Mouse (Mus musculus): Measurements from ENCODE around the gene Ceacam18. TPM values are rescaled to one million over a fixed set of nuclear protein-coding genes. Genes with fewer than 3 reads are reported as not detected.
"Not testable (repeated sequence)": the region's sequence is repeated elsewhere in the genome, so short reads cannot be mapped to it uniquely, and the experiment has no call there.

Gene Ceacam18
- total RNA-seq, 2 experiments from 2014 or later, result not detected

DNA sequence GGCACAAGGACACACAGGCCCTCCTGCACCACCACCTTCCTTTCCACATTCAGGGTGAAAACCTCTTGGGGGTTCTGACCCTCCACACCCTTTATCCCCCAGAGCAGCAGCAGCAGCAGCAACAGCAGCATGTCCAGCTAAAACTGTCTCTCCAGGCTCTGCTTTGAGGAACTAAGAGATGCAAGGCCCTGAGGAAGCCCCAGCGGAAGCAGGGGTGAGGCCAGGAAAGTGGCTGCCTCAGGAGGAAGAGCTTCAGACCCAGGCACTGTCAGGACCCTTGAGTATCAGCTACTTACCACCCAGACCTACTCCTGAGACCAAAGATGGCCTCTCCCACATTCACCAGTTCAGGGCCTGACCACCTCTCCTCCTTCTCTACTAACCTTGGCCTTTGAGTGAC lies 25.5 kb downstream of the Ceacam18 start, which contains the start of gene Siglece:
Gene Siglece (minus strand): TSS at position 160 of the 400 bp plus-strand sequence.
- no peak for DNase-seq (ENCODE audit: low spot score in 2 of 2)
- intact Hi-C loops (cut with DNase I), result no loop called here

DNA sequence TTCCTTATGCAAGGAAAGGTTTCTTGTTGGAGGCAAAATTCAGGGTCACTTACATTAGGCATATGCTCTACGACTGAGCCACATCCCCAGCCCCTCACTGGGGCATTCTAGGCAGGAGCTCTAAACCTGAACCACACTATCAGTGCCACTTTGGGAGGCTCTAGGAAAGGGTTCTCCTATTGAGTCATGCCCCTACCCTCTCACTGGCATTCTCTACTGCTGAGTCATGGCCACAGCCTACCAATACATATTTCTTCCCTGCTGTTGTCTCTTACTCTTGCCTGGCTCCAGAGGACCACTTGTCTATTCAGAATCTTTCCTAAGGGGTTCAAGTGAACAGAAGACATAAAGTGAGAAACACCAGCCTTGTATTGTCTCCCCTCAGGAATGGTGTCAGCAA lies 28.3 kb downstream of the Ceacam18 start:
- intact Hi-C loops (cut with DNase I), result no loop called here
- DNase-seq (ENCODE audit: low spot score in 2 of 2), result no peak

DNA sequence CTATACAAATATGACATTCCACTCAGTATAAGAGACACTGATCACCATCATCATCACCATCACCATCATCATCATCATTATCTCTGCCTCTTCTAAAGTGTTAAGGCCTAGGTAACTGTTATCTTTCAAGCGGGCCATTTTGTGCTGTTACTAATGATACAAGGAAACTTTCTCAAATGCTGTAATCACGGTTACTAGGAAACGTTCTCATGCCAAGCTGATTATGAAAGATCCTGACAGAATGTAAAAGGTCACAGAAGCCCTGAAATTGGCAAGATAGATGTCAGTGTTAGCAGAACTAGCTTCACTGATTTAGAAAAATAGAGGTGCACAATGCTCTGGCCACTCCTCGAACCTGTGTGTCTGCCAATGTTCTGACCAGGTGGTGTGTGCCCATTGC lies 32.7 kb downstream of the Ceacam18 start:
- intact Hi-C loops (cut with DNase I); DNase-seq (ENCODE audit: low spot score in 2 of 2): not testable (repeated sequence)

DNA sequence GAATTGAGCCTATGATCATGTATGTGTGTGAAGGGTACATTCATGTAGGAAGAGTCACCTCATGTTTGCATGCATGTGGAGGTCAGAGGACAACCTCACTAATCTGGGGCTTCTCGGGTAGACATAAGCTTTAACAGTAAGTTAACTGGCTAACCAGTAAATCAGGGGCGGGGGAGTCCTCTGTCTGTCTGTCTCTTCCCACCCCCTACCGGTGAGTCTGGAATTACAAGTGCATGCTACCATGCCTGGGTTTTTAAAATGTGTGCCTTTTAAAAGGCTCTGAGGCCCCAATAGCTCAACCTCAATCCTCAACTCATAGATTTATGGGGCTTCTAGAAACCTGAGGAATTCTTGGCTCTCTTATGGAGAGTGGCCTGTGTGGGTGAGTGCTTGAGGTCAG lies 34.1 kb downstream of the Ceacam18 start:
- no peak for DNase-seq (ENCODE audit: low spot score in 2 of 2)
- intact Hi-C loops (cut with DNase I), result no loop called here

DNA sequence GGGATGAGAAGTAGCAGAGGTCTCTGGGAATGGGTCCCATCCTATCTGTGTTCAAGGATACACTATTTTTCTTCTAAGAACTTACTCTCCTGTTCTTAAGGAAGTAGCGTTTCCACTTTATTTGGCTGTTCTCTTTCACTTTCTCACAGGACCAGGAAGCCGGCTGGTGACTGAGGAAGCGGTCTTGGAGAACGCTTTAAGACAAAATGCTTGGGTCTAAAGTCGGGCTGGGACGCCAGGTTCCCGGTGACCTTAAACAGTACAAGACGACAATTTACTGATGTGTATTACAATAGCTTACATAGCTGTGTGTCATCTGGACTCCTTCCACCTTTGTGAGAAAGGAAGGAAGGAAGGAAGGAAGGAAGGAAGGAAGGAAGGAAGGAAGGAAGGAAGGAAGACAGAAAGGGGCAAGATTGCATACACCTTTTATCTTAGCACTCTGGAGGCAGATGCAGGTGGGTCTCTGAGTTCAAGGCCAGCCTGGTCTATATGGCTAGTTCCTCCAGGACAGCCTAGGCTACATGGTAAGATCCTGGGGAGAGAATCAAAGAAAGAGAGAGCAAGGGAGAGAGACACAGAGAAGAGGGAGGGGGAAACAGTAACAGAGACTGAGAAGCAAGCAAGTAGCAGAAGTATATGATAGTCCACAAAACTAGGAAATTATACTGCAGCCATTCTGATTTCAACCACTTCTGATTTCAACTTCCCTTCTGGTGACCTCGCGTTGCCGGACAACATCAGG lies 36.7 kb downstream of the Ceacam18 start:
- intact Hi-C loops (cut with DNase I), result loop anchor here (1.0 to 10.0 kb wide), 4 partner anchors 64 to 574 kb away; partner anchors contain the start of genes 1700028J19Rik, 2410002F23Rik, Zfp715 and Zfp719
- no peak for DNase-seq (ENCODE audit: low spot score in 2 of 2)

DNA sequence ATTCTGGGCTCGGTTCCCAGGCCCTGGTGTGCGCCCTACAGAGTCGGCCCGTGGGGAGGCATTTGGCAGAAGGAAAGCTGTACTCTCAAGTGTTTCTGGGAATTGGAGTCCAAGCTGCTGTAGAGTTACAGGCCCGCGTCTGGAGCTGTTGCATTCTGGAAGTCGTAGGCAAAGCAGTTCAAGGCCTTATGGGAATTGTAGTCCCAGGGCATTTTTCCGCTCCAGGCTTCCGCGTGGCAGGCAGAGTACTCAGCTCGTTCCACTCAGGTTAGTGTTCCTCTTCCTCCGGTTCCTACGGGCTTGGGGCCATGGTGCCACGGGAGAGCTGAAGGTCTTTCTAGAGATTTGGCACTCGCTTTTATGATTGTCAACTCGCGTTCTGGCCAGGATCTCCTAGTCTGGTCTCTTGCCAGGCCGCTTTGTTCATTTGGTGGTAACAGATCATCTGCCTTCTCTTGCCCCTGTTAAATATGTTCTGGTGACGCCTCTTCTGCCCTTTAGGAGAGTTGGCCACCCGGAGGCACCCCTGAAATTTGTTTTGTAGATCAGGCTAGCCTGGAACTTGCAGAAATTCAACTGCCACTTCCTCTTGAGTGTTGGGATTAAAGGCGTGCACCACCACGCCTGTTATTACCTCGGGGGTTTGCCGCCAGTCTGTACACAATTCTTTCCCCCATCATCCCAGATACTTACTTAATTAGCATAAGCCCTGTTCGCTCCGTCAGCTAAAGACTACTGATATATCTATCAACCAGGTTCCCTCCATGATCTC lies 37.5 kb downstream of the Ceacam18 start, which contains the start of gene Ctu1:
Gene Ctu1 (plus strand): TSS at position 208 of the 772 bp plus-strand sequence.
- DNase-seq (ENCODE audit: low spot score in 2 of 2), result peak; percentile 92 to 98
- intact Hi-C loops (cut with DNase I), result loop anchor here (1.0 to 10.0 kb wide), 4 partner anchors 65 to 573 kb away; partner anchors contain the start of genes 1700028J19Rik, 2410002F23Rik, Zfp715 and Zfp719

DNA sequence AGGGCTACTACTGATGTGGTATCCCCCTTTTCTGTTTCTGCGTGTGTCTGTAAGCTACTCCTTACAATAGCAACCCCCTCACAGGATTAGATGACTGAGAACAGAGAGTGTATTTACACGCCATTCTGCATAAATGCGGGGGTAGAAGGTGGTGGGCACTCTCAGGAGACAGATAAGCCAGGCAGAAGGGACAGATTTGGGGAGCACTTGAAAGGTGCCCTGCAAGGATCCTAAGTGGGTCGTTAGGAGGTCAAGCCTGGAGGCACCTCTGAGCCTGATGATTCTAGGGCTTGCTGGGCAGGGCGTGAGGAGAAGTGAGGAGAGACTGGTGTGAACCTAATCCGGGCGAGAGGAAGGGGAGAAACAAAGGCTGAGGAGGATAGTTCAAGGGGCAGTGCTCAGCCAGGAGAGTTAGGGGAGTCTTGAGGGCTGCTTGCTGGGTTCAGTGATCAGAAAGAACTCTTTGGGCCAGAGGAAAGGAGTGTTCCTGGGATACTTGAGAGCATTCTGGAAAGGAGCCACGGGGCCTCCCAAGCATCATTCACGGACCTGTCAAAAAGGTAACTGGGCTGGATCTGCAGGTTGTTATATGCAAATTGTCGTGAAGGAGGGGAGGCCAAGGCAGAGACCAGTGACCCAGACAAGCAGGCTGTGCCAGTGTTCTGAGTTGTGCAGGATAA lies 38.2 kb downstream of the Ceacam18 start:
- intact Hi-C loops (cut with DNase I), result loop anchor here (5.0 to 10.0 kb wide), 3 partner anchors 65 to 572 kb away; partner anchors contain the start of genes 1700028J19Rik, 2410002F23Rik, Zfp715 and Zfp819

DNA sequence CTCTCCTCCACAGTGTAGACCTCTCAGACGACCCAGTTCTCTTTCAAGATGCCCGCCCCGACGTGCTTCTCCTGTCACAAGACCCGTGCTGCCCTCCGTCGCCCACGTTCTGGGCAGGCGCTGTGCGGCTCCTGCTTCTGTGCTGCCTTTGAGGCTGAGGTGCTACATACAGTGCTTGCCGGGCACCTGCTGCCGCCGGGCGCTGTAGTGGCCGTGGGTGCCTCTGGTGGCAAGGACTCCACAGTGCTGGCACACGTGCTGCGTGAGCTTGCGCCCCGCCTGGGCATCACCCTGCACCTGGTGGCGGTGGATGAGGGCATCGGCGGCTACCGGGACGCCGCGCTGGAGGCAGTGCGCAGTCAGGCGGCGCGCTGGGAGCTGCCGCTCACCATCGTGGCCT lies 40.6 kb downstream of the Ceacam18 start:
- intact Hi-C loops (cut with DNase I), result loop anchor here (10.0 kb wide), 2 partner anchors 360 to 570 kb away; partner anchors contain the start of genes 1700028J19Rik, 2410002F23Rik and Zfp715
- no peak for DNase-seq (ENCODE audit: low spot score in 2 of 2)

More for the DNA sequence above, 38.2 kb downstream of the Ceacam18 start:
- peak in 1 of 2 experiments; percentile 8 for DNase-seq (ENCODE audit: low spot score in 2 of 2)

DNA sequence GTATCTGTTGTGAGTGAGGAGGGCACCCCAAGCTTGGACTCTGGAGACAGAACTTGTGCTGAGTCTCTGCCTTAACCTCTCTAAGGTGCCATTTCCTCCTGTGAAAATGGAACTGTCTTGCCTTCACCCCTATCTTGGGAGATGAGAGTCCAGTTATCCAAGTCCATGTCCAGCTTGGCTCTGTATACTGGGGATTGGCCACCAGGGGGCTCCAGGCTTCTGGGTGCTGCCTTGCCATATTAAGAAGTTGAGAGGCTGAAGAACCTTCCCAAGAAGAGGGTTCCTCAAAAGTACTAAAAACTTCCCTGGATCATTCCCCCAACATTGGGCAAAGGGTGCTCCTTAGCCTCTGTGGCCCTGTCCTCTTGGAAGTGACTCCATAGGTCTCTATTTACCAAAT lies 44.0 kb downstream of the Ceacam18 start:
- intact Hi-C loops (cut with DNase I), result loop anchor here (10.0 kb wide), 2 partner anchors 364 to 566 kb away; partner anchors contain the start of genes 1700028J19Rik, 2410002F23Rik and Zfp715
- peak in 1 of 2 experiments; percentile 46 for DNase-seq (ENCODE audit: low spot score in 2 of 2)

DNA sequence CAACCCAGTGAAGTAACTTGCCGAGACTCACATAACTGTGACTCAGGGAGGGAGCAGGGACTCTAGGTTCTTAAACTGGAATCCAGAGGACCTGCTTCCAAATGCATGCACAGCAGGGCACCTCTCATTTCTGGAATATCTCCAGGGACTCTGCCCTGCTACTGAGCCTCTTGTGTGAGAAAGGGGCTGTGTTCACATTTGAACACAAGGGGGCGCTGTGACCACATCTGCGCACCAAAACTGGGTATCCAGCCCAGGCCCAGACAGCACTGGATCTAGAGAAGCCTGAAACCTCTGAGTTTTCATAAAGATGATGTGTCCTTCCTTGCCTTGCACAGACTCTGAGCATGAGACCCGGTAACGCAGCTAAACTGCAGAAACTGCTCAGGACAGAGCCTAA lies 46.5 kb downstream of the Ceacam18 start:
- intact Hi-C loops (cut with DNase I), result loop anchor here (1.0 to 5.0 kb wide), 2 partner anchors 101 to 214 kb away; partner anchors contain the start of gene Klk10
- DNase-seq (ENCODE audit: low spot score in 2 of 2), result peak; percentile 68 to 70

DNA sequence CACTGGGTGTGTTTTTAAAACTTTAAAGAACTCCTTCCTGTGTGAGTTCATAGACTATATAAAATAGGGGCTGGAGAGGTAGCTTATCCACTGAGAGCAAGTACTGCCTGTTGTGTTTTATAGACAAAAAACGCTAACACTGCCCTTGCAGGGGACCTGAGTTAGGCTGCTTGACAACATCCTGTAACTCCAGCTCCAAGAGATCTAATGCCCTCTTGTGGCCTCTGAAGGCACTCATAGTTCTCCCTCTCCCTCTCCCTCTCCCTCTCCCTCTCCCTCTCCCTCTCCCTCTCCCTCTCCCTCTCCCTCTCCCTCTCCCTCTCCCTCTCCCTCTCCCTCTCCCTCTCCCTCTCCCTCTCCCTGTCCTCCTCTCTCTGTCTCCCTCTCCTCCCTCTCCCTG lies 48.0 kb downstream of the Ceacam18 start:
- intact Hi-C loops (cut with DNase I), result loop anchor here (5.0 kb wide), 1 partner anchor 100 kb away; the partner anchor contains the start of gene Klk10
- DNase-seq (ENCODE audit: low spot score in 2 of 2), result not testable (repeated sequence)

DNA sequence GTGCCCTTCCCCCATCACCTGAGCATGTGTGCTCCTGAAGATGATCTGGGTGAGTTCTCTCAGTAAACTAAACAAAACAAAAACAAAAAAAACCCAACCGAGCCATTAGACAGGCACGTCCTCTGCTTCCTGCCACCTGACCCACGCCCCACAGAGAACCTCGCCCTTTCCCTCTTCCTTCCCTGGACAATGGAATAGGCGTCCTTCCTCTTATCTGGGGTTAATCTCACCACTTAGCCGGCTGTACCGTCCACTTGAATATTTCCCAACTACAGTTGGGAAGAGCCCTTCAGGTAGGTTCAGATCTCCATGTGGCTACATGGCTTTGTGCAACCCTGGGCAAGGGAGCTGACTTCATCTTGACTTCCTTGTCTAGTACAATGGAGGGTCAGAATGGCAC lies 50.6 kb downstream of the Ceacam18 start:
- DNase-seq (ENCODE audit: low spot score in 2 of 2), result no peak
- intact Hi-C loops (cut with DNase I), result no loop called here

DNA sequence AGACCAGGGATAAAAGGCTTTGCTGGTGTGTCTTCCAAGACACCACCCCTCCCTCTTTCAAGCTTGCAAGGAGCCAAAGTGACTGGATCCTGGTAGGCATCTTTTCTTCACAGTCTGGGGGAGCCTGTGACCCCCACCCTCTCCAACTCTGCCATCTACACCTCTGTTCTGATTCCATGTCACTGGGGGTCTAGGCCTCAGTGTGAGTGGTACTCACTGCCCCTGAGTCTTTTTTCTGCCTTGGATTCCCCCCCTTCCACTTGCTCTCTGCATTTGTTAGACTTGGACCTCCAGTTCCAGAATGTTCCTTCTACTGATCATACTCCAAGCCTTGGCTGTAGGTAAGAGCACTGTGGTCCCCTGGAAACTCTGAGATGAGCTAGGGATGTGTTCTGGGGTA lies 55.6 kb downstream of the Ceacam18 start, which contains the start of gene Klk14:
Gene Klk14 (plus strand): TSS at position 301 of the 400 bp plus-strand sequence.
- DNase-seq (ENCODE audit: low spot score in 2 of 2), result no peak
- intact Hi-C loops (cut with DNase I), result no loop called here

Other genes with a start within 250 kb of the Ceacam18 start
- gene Siglecg, start 226.5 kb upstream of the Ceacam18 start, total RNA-seq (2021), result under 1 TPM in 1 of 2 experiments, not detected in 1; 0.69 TPM
- not detected for gene Lim2, start 207.0 kb upstream of the Ceacam18 start, total RNA-seq (2021)
- gene Nkg7, start 197.6 kb upstream of the Ceacam18 start, total RNA-seq (2021), result not detected
- not detected for gene Cldnd2, start 193.9 kb upstream of the Ceacam18 start, total RNA-seq (2021)
- 10 to 100 TPM; 52.2 to 59.1 TPM for gene Etfb, start 190.6 kb upstream of the Ceacam18 start, total RNA-seq (2021)
- under 1 TPM in 1 of 2 experiments, not detected in 1; 0.53 TPM for gene Gm45233, start 190.6 kb upstream of the Ceacam18 start, total RNA-seq (2021)
- gene Vsig10l, start 171.6 kb upstream of the Ceacam18 start, total RNA-seq (2021), result 1 to 10 TPM; 2.0 to 2.8 TPM
- 10 to 100 TPM; 28.4 to 28.9 TPM for gene Iglon5, start 144.6 kb upstream of the Ceacam18 start, total RNA-seq (2021)
- not detected for gene 4931406B18Rik, start 128.8 kb upstream of the Ceacam18 start, total RNA-seq (2021)
- gene Cd33, start 90.3 kb upstream of the Ceacam18 start, total RNA-seq (2021), result 1 to 10 TPM; 4.4 to 5.1 TPM
- 1 to 10 TPM; 3.8 to 4.7 TPM for gene Zfp658, start 72.5 kb upstream of the Ceacam18 start, total RNA-seq (2021)
- 10 to 100 TPM; 15.0 to 17.1 TPM for gene Zfp719, start 55.1 kb upstream of the Ceacam18 start, total RNA-seq (2021)
- under 1 TPM in 1 of 2 experiments, not detected in 1; 0.37 TPM for gene Zfp819, start 27.5 kb upstream of the Ceacam18 start, total RNA-seq (2021)
- 1 to 10 TPM; 1.1 to 1.3 TPM for gene Siglece, start 25.5 kb downstream of the Ceacam18 start, total RNA-seq (2021)
- 1 to 10 TPM; 7.5 to 8.7 TPM for gene Ctu1, start 37.3 kb downstream of the Ceacam18 start, total RNA-seq (2021)
- gene Klk14, start 55.7 kb downstream of the Ceacam18 start, total RNA-seq (2021), result not detected
- gene Klk13, start 77.9 kb downstream of the Ceacam18 start, total RNA-seq (2021), result not detected
- not detected for gene Klk12, start 134.2 kb downstream of the Ceacam18 start, total RNA-seq (2021)
- not detected for gene Klk11, start 139.9 kb downstream of the Ceacam18 start, total RNA-seq (2021)
- gene Klk10, start 146.3 kb downstream of the Ceacam18 start, total RNA-seq (2021), result not detected
- not detected for gene Klk9, start 157.2 kb downstream of the Ceacam18 start, total RNA-seq (2021)
- 1 to 10 TPM; 2.2 to 3.3 TPM for gene Klk8, start 162.9 kb downstream of the Ceacam18 start, total RNA-seq (2021)
- not detected for gene Klk7, start 176.6 kb downstream of the Ceacam18 start, total RNA-seq (2021)
- gene Klk6, start 189.8 kb downstream of the Ceacam18 start, total RNA-seq (2021), result 1 to 10 TPM; 1.0 to 1.4 TPM
- gene Klk5, start 207.3 kb downstream of the Ceacam18 start, total RNA-seq (2021), result not detected
- gene Klk4, start 246.5 kb downstream of the Ceacam18 start, total RNA-seq (2021), result not detected